Mouse (Mus musculus) heart, adult 2 months (tissue): Measurements from ENCODE around the gene Tbc1d22a.

Experiments
- CTCF ChIP-seq: fragments of 200-600 bp; IDR thresholded peaks from 2 replicates; pipeline ENCODE4 v1.8.1; 2022; ENCODE audit warnings: antibody characterized with exemption, mild to moderate bottlenecking, moderate library complexity
- EP300 ChIP-seq: fragments of 200-500 bp; IDR thresholded peaks from 2 replicates; pipeline ENCODE4 v1.6.1; 2011; ENCODE audit warnings: low read depth, low read length, control low read depth; ENCODE audit not compliant: insufficient read depth
- POLR2A ChIP-seq: fragments of 200-500 bp; IDR thresholded peaks from 2 replicates; pipeline ENCODE4 v1.6.1; 2011; ENCODE audit warnings: mild to moderate bottlenecking, low read depth, low read length, control low read depth; ENCODE audit not compliant: insufficient read depth

DNA sequence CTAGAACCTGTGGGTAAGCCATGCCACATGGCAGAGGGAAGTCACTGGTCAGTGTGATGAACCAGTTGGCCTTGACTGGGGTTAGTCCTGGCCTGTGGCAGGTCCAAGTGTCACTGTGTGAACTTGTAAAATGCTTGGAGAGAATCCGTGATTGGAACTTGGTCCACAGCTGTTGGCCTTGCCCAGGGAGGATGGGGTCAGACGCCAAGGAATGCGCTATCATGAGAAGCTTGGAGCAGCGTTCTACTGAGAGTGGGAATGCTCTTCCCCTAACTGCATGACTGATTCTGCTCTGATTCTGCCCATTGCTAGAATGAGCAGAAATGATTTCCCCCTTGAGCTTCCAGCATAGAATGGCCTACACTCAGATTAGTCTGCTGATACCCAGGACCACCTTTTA is 6.5 kb downstream of the Tbc1d22a start:
- TF ChIP-seq EP300 (no peak), POLR2A (no peak), CTCF (no peak)
